Mouse (Mus musculus) bone marrow, adult 2 months (tissue): ENCODE results near the gene Pex11b.

Experiments
- CTCF ChIP-seq: fragments of 200-500 bp; IDR thresholded peaks from 2 replicates; pipeline ENCODE4 v1.5.1; 2011; ENCODE audit warnings: low read length, control low read depth; ENCODE audit not compliant: control insufficient read depth, insufficient read depth
- POLR2A ChIP-seq: fragments of 200-500 bp; IDR thresholded peaks from 2 replicates; pipeline ENCODE4 v1.6.1; 2011; ENCODE audit warnings: low read depth, mild to moderate bottlenecking, control low read depth, low read length, borderline replicate concordance; ENCODE audit not compliant: control insufficient read depth

DNA sequence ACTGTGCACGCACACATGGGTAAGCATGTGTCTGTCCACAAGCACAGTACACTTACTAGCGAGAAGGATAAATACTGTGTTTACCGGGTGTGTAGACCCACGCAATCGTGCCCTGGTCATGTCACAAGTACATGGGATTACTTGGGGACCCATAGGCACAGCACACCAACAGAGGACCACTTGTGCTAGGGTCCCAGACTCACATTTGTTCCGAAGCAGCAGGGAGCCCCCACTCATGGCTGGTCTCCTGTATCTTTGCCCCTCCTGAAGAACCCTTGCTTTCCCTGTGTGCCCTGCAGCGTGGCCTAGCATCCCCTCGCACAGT, 36.1 kb upstream of the Pex11b start:
- no peak for TF ChIP-seq CTCF
- TF ChIP-seq POLR2A = no peak
